Mouse (Mus musculus): ENCODE measurements around the gene Tmem106a.
"Not testable (repeated sequence)": the region's sequence is repeated elsewhere in the genome, so short reads cannot be mapped to it uniquely, and the experiment has no call there.

The Tmem106a gene

DNA sequence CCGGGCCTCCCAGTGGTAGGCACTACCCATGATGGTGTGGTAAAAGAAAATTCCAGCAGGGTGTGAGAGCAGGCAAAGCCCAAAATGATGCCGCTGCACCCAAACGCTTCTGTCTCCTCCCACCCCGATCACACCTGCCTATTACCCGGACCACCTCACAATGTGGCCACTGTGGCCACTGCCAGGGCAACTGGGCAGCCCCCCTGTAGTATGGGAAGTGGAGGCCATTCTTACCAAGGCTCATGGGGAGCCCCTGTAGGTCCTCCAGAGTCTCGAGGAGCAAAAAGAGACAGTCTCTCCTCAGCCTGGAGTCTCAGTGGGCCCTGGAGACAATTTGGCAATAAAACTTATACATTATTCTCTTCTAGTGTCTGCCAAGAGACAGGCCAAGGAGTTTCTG lies 17.1 kb downstream of the Tmem106a start, which contains the start of gene Gm11634:
Gene Gm11634 (minus strand): TSS at position 101 of the 400 bp plus-strand sequence.
- DNase-seq (ENCODE audit: low read depth, low spot score): no peak

DNA sequence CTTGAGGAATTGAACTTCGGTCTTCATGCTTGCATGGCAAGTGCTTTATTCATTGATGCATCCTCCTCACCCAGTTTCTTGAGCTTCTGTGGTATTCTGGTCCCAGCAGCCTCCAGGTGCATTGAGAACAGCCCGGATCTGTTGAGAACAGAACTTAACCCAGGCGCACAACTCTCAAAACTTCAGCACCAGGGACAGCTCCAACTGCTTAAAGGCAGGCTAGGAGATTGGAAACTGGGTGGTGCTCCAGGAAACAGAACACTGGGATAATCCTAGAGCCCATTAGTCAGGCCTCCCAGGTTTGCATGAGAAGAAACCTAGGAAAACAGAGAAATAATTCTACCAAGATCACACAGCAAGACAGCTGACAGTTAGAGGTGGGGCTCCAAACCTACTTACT lies 20.4 kb downstream of the Tmem106a start:
- peak; percentile 91 for DNase-seq (ENCODE audit: low read depth, low spot score)

DNA sequence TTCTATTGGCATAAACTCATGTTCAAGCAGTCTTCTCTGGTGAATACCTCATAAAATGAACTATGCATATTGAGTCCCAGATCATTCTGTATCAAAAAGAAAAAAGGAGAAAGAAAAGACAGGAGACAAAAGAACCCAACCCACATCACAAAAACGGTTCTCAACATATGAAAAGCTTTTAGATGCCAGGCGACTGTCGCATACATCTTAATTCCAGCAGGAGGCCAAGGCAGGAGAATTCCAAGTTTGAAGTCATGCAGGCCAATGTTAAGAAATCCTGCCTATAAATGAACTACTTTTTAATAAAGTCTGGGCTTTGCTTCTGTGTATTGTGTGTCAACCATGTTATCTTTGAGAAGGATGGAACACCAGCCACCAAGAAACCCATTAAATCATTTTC lies 22.1 kb downstream of the Tmem106a start:
- DNase-seq (ENCODE audit: low read depth, low spot score): no peak

DNA sequence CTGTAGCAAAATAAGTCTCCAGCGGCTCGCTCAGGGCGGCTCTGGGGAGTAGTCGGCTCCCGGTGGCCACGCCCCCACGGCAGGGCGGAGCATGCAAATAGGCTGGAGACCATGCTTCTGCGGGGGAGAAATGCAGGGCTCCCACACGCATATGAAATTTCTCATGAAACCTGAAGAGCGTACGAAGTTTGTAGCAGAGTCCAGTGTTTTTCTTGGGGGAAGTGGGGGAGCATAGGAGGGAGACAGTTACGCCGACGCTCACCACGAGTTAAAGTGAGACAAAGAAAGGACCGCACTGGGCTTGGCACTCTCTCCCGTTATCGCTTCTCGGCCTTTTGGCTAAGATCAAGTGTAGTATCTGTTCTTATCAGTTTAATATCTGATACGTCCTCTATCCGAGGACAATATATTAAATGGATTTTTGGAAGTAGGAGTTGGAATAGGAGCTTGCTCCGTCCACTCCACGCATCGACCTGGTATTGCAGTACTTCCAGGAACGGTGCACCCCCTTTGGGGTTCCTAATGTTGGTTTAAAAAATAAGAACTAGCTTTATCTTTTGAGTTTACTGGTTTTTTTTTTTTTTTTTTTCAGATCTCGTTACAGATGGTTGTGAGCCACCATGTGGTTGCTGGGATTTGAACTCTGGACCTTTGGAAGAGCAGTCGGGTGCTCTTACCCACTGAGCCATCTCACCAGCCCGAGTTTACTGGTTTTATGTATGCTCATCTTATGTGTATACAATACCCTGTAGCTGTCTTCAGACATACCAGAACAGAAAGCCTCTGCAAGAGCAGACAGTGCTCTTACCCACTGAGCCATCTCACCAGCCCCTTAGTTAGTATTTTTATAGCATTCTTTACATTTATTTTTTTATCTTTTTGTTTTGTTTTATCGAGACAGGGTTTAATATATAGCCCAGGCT lies 22.8 kb downstream of the Tmem106a start:
- DNase-seq (ENCODE audit: low read depth, low spot score): peak; percentile 98

DNA sequence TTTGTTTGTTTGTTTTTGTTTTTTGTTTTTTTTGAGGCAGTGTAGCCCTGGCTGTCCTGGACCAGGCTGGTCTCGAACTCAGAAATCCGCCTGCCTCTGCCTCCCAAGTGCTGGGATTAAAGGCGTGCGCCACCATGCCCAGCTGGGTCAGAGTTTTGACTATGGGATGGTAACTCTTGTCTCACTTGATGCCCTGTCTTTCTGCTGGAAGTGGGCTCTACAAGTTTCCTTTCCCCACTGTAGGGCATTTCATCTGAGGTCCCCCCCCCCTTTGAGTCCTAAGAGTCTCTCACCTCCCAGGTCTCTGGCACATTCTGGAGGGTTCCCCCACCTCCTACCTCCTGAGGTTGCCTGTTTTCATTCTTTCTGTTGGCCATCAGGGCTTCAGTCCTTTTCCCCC lies 25.1 kb downstream of the Tmem106a start:
- peak; percentile 68 for DNase-seq (ENCODE audit: low read depth, low spot score)

DNA sequence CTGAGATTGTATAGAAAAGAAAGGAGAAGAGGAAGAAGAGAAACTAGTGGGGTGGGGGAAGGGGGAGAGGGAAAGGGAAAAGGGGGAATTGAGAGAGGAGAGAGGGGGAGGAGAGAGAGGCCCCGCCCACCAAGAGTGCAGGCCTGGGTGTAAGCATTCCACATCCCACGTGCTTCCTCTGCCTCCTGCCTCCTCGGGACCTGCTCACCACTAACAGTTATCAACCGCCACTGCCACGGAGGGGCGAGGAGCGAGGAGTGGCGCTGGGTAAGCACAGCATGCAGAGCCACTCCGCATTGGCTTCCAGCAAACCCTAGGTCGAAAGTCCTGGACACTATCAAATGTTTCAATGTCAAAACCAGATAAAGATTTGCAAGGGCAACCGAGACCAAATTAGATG lies 28.4 kb downstream of the Tmem106a start:
- peak; percentile 81 for DNase-seq (ENCODE audit: low read depth, low spot score)

DNA sequence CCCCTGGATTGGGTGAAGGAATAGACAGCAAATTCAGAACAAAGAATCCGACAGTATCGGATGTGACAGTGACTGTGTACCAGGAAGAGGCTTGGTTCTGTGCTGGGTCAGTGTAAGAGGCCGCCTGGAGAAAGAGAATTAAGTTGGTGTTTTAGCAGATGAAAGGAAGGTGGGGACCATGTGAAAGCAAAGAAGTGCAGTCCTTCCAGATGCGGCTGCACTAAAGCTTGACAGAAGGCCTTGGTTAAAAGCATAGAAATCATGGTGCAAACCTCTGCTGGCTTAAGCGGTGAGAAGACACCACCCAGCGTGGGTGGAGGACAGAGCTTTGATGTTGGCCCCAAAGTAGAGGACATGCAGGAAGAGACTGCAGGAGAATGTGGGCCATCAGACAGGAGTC lies 31.6 kb downstream of the Tmem106a start:
- DNase-seq (ENCODE audit: low read depth, low spot score): peak; percentile 93

DNA sequence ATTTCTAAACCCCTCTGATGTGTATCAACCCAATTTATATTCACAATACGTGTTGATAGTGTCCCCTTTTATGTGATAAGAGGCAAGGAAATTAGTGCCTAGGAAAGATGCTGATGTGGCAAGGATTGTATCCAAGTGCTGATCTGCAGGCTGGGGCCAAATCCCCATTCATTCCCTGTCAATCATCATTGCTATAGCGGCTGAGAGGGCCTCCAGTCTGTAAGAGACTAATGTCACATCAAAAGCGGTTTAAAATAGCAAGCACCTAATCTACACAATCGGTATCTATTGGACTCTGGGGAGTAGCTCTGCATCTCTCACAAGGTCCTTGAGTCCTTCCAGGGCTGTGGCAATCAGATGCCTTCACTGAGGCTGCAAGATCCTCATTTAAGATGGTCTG lies 32.1 kb downstream of the Tmem106a start:
- no peak for DNase-seq (ENCODE audit: low read depth, low spot score)

DNA sequence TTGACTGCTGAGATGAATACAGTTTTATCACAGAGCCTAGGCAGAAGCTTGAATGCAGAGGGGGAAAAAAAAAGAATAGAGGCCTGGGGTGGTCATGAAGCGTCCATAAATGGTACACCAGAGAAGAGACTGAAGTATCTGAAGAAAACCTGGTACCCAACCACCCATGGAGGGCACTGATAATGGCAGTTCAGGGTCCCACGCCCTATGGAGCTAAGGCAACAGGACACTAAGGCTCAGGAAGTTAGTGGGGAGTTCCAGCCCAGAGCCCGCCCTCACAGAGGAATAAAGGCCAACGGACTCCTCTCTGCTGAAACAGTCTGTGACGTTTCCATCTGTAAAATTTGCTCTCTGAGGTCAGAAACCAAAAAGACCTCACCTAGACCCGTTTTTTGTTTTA lies 33.3 kb downstream of the Tmem106a start:
- DNase-seq (ENCODE audit: low read depth, low spot score): no peak

DNA sequence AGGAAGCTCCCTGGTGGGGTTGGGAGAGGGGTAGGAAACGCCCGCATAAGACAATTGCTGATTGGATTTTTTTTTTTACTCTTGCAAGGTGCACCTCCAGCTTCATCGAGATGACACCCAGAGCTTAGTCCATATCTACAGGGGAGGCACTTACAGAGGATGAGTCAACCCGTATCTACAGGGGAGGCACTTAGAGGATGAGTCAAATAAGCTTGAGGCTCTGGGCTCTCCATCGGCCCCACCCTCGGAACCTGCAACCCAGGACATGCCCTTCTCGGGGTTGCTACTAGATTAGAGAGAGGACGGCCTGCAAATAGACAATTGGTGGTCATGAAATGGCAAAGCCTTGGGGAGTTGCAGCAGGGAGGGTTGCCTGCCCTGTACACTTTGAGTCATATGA lies 34.1 kb downstream of the Tmem106a start:
- no peak for DNase-seq (ENCODE audit: low read depth, low spot score)

DNA sequence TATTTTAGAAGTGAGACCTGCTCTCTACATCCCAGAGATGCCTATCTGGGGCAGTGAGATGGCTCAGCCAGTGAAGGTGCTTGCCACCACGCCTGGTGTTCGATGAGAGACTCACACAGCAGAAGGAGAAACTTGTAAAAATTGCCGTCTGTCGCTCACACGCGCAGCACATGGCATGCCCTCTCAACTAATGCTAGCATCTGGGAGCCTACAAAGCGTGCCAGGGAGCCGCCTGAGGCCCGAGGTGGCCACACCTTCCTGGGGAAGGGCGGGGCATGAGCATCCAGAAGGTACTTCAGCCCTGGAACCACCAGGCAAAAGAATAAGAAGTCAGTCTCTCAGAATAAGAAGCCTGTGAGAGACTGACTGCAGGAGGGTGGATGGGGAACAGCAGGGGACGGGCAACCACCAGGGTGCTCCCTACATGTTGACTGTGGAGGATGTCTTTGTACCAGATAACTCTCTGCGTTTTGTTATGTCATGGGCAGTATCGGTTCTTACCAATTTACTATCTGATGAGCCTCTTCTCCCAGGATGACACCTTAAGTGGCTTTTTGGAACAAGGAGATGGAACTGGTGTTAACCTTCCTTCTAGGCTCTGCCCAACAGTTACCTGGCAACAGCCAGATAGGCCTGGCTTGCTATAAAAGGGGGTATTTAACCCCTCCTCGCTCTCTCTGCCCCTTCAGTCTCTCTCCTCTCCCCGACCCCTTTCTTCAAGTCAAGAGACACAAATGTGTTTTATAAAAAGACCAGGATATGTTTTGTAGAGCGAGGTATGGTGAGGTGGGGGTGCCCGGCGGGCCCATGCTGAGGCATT lies 35.1 kb downstream of the Tmem106a start:
- peak; percentile 81 for DNase-seq (ENCODE audit: low read depth, low spot score)

DNA sequence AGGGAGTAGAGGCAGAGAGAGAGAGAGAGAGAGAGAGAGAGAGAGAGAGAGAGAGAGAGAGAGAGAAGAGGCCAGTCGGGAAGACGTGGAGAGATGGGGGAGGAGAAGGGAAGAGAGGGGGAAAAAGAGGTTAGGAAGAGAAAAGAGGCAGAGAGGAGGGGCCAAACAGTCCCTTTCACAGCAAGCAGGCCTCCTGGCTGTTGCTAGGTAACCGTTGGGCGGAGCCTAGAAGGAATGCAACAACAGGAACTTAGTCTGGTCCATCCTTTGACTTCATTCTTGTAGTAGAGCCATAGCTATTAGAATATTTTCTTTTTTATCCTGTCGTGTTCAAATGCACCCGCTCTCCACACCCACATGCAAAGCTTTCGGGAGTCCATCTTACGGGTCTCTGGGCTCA lies 35.8 kb downstream of the Tmem106a start:
- peak; percentile 91 for DNase-seq (ENCODE audit: low read depth, low spot score)

DNA sequence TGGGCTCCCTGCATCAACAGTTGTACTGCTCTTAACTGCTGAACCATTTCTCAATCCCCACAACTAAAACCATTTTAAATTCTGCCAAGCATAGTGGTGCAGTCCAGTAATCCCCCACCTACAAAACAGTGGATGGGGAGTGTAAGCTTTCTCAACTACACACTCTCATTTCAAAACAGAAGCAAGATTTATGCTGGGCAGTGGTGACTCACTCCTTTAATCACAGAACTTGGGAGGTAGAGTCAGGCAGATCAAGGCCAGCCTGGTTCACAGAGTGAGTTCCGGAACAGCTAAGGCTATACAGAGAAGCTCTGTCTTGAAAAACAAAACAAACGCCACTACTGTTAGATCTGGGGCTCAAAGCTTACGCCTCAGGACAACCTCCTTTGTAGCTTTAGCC lies 36.6 kb downstream of the Tmem106a start:
- no peak for DNase-seq (ENCODE audit: low read depth, low spot score)

DNA sequence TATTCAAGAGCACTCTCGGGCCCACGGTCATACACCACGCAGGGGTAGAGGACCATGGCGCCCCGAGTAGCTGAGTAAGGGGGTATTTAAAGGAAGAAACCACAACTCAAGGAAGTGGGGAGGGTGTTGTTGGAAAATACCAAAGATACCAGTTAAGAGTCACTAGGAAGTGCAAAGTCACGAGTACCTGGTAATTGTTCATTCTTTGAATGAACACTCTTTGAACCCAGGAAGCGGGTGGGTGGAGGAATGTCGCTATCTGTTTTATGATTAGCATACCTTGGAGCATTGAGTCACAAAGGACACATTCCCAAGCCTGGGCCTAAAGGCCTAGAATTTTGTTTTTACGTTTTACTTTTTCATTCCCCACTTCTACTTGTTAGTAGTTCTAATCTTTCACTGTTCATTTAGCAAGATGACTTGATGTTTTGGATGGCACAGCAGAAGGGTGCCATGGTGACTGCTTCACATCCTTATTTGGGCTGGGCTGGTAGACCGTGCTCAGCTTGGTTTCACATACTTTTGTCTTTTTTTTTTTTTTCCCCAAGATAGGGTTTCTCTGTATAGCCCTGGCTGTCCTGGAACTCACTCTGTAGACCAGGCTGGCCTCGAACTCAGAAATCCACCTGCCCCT lies 38.1 kb downstream of the Tmem106a start:
- peak; percentile 55 for DNase-seq (ENCODE audit: low read depth, low spot score)

DNA sequence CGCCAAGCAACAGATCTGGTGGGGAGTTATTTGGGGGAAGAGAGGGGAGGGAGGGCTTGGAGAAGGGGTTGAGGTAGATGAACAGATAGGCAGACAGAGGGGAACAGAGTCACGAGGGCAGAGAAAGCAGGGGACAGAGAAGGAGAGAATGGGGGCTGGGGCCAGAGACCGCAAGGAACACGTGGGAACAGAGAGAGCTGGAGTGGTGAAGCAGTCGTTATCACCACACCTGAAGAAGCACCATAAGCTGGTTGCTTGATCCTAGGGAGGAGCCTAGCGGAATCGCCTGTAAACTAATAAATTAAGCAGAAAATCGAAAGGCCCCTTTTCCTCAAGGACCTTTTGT lies 44.6 kb downstream of the Tmem106a start:
- DNase-seq (ENCODE audit: low read depth, low spot score): no peak

DNA sequence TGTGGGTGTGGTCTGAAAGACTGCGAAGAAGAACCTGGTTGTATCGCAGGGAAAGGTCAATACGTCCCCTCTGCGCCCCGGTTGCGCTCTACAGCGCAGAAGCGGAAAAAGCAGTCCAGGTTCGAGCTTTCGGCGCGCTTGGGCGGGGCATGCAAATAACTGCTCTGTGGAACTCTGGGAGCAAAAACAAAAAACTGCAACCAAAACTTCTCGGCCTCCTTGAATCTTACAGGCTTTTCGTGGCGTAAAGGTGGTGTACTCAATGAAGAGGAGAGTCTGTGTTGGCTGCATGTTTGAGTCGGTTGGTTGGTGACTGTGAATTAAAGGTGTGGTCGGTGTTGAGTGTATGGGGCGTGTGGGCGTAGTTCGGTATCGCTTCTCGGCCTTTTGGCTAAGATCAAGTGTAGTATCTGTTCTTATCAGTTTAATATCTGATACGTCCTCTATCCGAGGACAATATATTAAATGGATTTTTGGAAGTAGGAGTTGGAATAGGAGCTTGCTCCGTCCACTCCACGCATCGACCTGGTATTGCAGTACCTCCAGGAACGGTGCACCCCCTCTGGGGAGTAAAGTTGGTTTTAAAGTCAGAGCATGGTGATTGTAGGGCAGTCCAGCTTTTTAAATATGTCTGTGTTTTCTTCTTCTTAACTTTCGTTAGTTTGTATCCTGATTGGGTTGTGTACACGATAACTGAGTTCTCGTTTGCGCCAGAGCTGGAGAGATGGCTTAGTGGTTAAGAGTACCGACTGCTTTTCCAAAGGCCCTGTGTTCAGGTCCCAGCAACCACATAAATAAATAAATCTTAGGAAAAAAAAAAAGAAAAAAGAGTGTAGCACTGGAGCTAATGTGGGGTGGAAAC lies 45.2 kb downstream of the Tmem106a start, which contains the start of gene Rdm1:
Gene Rdm1 (plus strand): TSS at position 201 of the 862 bp plus-strand sequence.
- peak; percentile 98 for DNase-seq (ENCODE audit: low read depth, low spot score)

DNA sequence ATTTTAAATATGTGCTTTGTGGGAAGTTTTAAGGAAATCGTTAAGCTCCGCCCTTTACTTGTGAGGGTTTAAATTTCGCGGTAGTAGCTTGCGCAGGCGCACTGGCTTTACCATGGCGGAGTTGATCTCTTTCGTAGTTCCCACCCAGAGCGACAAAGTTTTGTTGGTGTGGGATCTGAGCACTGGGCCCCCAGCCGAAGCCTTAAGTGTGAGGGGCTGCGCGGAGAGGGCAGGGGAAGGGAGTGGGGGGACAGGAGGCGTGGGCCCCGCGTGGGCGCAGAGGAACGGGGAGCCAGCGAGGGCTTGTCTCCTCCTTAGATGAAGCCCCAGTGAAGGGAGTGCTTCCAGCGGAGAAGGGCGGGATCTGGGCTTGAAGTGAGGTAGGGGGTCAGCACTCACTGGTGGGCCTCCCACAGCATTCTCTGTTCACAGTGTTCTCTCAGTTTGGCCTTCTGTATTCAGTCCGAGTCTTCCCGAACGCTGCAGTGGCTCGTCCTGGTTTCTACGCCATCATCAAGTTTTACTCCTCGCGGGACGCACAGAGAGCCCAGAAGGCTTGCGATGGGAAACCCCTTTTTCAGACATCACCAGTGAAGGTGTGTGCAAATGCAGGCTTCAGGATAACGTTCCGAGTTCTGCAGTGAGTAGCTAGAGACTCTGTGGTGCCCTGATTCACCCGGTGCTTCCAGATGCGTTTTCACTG lies 46.0 kb downstream of the Tmem106a start:
- DNase-seq (ENCODE audit: low read depth, low spot score): peak; percentile 94

DNA sequence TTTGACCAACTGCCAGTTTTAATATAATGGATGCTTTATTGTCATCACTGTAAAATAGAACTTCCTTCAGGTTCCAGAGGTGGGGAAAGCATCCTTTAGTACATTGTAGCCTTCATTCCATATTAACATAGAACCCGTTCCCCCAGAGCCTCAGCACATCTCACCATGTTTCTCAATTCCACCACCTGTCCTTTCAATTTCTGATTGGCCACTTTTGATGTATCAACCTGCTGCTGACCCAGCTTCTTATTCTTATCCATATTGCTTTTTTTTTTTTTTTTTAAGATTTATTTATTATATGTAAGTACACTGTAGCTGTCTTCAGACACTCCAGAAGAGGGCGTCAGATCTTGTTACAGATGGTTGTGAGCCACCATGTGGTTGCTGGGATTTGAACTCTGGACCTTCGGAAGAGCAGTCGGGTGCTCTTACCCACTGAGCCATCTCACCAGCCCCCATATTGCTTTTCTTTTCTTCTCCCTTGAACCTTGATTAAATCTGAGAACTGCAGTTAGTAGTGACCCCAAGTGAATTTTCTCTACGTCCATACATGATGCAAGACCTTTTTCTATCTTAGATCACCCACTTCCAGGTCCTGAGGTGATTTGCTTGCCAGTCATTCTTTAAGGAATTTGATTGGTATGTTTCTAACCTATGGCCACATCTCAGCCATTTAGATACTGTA lies 46.8 kb downstream of the Tmem106a start:
- DNase-seq (ENCODE audit: low read depth, low spot score): not testable (repeated sequence)

DNA sequence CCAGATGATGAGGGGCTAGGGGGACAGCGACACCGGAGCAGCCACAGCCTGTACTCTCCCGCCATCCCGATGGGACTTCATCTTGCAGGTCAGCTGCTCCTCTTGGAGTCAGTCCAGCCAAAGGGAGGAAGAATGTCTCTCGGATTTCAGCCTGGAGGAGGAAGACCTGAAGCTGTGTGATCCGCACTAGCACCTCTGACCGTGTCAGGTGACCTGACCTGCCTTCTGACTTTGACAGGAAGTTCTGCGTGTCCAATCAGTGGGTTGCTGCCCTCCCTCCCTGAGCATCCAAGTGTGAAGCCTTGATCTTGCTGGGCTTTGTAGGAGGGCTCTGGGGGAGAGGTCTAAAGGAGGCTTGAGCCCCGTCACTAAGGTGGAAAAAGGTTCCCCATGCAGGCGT lies 53.6 kb downstream of the Tmem106a start:
- peak; percentile 46 for DNase-seq (ENCODE audit: low read depth, low spot score)

DNA sequence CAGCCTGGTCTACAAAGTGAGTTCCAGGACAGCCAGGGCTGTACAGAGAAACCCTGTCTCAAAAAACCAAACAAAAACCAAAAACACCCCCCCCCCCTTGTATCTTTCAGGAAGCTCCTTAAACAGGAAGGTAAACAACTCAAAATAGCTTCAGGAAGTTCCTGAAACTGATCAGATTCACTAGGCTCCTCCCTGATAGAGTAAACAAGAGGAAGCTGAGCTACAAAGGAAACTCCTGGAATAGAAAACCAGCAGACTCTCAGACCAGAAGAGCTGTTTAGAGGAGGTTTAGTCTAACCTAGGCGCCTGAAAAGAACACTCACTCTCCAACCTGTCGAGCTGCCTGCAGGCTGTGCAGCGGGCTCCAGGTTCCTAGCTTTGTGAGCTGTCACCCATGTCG lies 57.7 kb downstream of the Tmem106a start:
- peak; percentile 65 for DNase-seq (ENCODE audit: low read depth, low spot score)

Data from ZHBTc4 (cell line).